Mouse (Mus musculus) kidney, adult 11 months (tissue): Measurements from ENCODE around the gene Ccdc110.

Experiments
- DNase-seq: peaks from one replicate; pipeline ENCODE4 v3.0.0; 2022

Ccdc110 gene

GRCm38 (mm10) chr8:45934582-45935014 is at the start of gene Ccdc110:
Ccdc110 (plus strand) TSS chr8:45934619.
- peak; percentile 85 for DNase-seq

- DNase-seq = no peak
These were observed 49.2 kb upstream of the Ccdc110 start, which contains the start of gene Pdlim3 for GRCm38 (mm10) chr8:45885202-45885685. Pdlim3 (plus strand) TSS chr8:45885461.

DNA sequence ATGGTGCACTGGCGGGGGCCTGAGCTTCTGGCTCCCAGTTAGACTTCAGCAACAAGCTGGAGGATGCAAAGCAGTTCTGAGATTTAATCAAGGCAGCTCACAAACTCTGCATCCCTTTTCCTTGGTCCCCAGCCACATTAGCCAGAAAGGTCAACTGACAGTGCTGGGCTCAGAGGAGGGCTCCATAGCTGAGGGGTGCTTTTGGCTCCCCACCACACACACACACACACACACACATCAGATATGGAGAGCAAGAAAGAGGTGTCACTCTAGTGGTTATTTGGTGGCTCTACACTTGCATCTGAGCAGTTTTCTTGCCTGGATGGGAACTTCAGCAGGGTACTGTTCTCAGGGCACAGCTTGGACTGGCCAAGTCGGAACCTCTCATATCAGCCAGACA is 48.6 kb upstream of the Ccdc110 start:
- no peak for DNase-seq

GRCm38 (mm10) chr8:45889737-45890136 is 44.7 kb upstream of the Ccdc110 start:
- DNase-seq = no peak

DNA sequence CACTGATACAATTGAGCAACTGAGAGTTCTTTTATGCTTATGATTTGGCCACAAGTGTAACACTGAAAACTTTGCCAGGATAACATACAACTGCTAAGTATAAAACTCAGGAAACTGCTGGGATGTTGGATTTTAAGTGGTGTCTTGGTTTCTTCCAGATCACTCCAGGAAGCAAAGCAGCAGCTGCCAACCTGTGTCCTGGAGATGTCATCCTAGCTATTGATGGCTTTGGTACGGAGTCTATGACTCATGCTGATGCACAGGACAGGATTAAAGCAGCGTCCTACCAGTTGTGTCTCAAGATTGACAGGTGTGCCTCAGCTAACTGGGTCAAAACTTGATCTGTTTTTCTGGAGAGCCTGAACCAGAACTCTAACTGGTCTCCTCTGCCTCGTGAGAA is 37.8 kb upstream of the Ccdc110 start:
- no peak for DNase-seq

- DNase-seq = no peak
These were observed 34.6 kb upstream of the Ccdc110 start for GRCm38 (mm10) chr8:45899783-45900182.

- DNase-seq = no peak
These were observed 32.8 kb upstream of the Ccdc110 start for GRCm38 (mm10) chr8:45901626-45902025.

DNA sequence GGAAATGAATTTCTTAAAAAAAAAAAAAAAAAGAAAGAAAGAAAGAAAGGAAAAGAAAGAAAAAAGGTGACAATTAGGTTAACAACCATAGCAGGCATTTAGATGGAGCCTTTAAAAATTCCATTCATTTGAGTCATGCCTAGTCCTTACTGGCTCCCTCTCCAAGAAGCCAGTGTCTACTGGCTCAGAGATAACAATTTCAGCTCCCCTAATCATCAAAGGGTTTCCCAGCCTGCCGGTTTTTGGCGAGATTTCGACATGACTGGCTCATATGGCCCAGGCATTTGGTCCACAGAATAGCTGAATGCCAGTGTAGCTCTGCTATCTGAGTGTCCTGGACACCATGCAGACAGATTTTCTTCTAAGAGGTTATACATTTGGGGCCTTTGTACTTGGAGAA is 30.8 kb upstream of the Ccdc110 start:
- DNase-seq = no peak

DNA sequence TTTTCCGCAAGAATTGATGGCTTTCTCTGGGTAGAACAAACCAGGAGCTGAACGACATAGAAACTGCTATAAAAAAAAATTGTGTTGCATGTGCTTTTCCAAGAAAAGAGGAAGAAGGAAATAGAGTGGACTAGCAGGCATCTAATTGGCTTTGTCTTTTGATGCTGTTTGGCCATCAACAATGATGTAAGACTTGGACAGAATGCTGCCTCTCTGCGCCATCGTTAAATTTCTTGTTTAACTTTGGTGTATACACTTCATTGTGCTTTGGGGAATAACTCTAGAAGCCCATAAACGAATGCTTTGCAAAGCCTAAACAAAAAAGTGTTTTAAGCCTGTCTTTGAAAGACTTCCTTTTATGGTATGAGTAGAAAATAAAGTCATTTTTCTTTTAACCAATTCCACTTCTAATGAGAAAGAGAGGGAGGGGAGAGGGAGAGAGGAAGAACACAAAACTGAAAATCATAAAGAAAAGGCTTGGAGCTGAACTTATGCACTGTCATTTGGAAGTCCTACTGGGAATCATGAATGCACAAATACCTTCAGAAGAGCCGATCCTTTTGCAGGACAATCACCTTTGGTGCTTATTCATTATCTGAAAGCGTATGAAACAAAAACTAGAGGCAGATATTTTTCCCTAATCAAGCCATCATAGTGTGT is 28.7 kb upstream of the Ccdc110 start:
- DNase-seq = no peak

GRCm38 (mm10) chr8:45906251-45906619 is 28.2 kb upstream of the Ccdc110 start:
- DNase-seq = no peak

- no peak for DNase-seq
These were observed 20.7 kb upstream of the Ccdc110 start for GRCm38 (mm10) chr8:45913707-45914106.

DNA sequence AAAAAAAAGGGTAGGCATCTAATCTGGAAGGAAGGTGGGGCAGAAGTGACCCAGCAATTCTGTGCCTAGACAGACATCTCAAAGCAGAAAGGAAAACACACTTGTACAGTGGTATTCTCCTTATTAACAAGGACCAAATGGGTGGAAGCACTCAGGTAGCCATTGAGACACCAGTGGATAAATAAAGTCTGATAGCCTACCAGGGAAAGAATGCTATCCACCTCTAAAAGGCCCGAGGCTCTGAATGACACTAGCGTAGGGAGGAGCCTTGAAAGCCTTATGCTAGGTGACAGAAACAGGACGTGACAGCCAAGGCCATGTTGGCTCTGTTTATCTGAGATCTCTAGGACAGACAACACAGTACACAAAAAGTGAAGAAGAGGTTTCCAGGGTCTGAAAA is 17.9 kb upstream of the Ccdc110 start:
- DNase-seq = no peak

DNA sequence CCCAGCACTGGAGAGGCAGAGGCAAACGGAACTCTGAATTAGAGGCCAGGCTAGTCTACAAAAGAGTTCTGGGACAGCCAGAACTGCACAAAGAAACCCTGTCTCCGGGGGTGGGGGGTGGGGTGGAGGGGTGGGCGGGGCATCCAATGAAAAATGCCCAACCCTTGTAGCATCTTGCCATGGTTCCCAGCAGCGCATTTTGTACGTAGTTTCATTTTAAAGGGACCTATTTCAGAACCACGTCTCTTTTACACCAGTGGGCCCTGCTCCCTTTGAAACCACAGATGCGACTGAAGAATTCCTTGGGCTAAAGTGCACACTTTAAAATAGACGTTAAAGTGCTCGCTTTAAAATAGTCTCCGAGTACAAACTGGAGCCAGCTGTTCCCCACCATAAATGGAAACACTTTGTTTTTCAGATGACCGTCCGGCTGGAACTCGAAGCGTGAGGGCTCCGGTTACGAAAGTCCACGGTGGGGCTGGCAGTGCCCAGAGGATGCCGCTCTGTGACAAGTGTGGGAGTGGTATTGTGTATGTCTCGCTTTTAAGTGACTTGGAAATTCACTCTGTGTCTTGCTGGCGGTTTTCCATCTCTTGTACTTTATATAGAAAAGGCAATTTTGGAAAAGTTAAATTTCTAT is 17.3 kb upstream of the Ccdc110 start:
- DNase-seq = no peak

DNA sequence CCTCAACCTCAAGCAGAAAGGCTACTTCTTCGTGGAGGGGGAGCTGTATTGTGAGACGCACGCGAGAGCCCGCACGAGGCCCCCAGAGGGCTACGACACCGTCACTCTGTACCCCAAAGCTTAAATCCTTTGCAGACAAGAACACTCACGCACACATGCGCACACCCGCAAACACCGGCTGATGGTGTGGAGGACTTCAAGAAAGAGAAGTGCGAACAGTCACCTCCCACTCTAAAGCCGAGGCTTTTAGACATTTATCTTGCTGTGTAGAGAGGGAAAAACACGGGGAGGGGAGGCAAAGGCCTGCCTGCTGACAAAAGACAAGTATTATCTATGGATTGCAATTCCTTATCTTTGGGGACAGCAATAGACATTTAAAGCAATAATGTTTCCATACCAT is 15.5 kb upstream of the Ccdc110 start:
- DNase-seq = no peak

GRCm38 (mm10) chr8:45920392-45920791 is 14.0 kb upstream of the Ccdc110 start:
- no peak for DNase-seq

DNA sequence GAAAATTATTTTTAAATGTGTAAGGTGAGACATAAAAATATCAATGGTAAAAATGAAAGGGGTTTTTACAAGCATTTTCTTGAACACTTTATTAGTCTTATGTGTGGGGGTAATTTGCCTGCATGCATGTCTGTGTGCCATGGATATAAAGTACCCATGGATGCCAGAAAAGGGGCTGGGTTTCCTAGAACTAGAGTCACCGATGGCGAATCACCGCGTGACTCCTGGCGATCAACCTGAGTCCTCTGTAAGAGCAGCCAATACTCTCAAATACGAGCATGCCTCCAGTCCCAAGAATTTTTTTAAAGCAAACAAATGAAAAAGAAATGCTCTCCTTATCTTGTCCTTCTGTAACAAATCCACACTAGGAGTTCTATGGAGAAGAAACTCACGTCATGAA is 12.3 kb upstream of the Ccdc110 start:
- DNase-seq = no peak

GRCm38 (mm10) chr8:45936986-45937385 is 2.6 kb downstream of the Ccdc110 start:
- DNase-seq = no peak

DNA sequence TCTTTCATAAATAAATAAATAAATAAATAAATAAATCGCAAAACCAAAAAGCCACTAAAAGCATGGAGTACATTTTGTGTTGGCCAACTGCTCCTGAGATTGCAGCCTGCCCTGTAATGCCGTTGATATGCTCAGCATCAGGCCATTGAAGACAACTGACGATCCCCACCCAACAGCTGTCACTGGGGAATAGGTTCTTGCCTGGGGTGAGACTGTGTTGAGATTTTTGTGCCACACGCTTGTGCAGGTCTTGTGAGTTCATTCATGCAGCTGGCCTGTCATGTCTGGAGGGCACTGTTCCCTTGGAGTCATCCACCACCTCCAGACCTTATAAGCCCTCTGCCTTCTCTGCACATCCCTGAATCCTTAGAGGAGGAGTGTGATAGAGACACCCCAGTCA is 11.9 kb downstream of the Ccdc110 start:
- no peak for DNase-seq

DNA sequence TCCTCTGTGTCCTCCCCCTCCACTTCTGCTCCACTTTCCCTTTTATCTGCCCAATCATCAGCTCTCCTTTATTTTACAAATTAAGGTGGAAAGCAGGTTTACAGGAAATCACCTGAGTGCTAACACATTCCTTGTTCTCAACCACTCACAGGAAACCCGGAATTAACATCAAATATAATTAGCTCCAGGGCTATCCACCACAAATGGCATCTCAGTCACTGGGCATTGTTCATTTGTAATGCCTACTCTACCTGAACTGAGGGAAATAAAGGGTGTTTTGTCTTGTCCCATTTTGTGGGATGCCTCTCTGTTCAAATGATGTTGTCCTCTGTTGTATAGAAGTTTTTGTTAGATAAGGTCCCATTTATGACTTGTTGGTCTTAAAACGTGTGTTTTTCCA is 16.2 kb downstream of the Ccdc110 start:
- DNase-seq = no peak

- no peak for DNase-seq
These were observed 36.5 kb downstream of the Ccdc110 start for GRCm38 (mm10) chr8:45970894-45971293.

- DNase-seq = no peak
These were observed 39.6 kb downstream of the Ccdc110 start for GRCm38 (mm10) chr8:45973988-45974505.

GRCm38 (mm10) chr8:45975126-45975836 is 40.9 kb downstream of the Ccdc110 start, which contains the start of the genes 1700029J07Rik and Ufsp2:
1700029J07Rik (minus strand) TSS chr8:45975252.
Ufsp2 (plus strand) TSS chr8:45975528.
- peak; percentile 97 for DNase-seq

DNA sequence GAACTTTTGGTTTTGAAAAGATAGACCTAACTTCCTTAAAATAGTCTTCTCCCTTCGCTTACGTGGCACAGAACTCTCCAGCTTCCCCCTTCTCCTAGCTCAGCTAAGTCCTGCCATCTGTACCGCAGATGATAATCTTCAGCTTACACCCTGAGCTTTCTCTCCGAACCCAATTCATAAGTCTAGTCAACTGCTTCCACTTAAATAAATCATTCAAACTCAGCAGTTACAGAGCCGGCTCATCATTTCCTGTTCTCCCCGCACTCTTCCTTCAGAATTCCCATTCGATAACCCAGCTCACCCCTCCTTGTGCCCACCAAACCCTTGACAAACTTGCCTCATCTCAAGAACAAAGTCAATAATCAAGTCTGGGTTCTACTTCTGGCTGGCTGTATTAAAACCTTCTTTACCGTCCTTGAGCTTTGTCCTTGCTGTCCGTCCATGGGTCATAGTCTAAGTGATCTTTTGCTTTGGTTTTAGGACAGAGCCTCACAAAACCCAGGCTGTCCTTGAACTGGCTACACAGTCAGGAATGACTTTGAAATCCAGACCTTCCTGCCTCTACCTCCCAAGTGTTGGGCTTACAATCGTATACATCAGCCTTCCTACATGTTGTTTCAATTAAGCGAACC is 41.5 kb downstream of the Ccdc110 start:
- DNase-seq = no peak
